Mouse (Mus musculus) CH12.LX (cell line): ENCODE measurements around the gene BC016579. TPM values are rescaled to one million over a fixed set of nuclear protein-coding genes. Genes with fewer than 3 reads are reported as not detected.

ENCODE experiments used
- DNase-seq: peaks from one replicate; pipeline ENCODE4 v3.0.0-alpha.2; 2013; ENCODE audit errors: extremely low read depth
- H3K27ac ChIP-seq: 2 replicates; pipeline ENCODE4 v1.5.1; 2012; ENCODE audit warnings: low read depth, mild to moderate bottlenecking, control low read depth, moderate library complexity; ENCODE audit not compliant: insufficient read depth
- H3K27me3 ChIP-seq: replicated peaks from 2 replicates; pipeline ENCODE3; 2012; ENCODE audit warnings: inconsistent platforms
- H3K36me3 ChIP-seq, 2 experiments: replicated peaks in 1 of 2; 2 replicates each; pipeline versions ENCODE3 to v1.6.1; 2012; ENCODE audit warnings: inconsistent platforms in 1 of 2, low read length in 1 of 2, mild to moderate bottlenecking in 1 of 2, mixed read lengths in 1 of 2, moderate library complexity in 1 of 2; ENCODE audit not compliant: control insufficient read depth in 1 of 2, insufficient read depth in 1 of 2
- H3K4me1 ChIP-seq, 2 experiments: 2 replicates each; pipeline ENCODE4 v1.6.1; 2012; ENCODE audit warnings: inconsistent platforms in 1 of 2, moderate library complexity in 1 of 2; ENCODE audit not compliant: insufficient read depth in 2 of 2, control insufficient read depth in 1 of 2
- H3K4me2 ChIP-seq: 2 replicates; pipeline ENCODE4 v1.6.1; 2012; ENCODE audit warnings: low read depth, mild to moderate bottlenecking, control low read depth; ENCODE audit not compliant: poor library complexity, insufficient read depth, severe bottlenecking
- H3K4me3 ChIP-seq, 3 experiments: fragments of 150-350 bp in 1 of 3; sonication (generic) in 1 of 3; replicated peaks in 1 of 3; 2 replicates each; pipeline versions ENCODE3 to v1.5.1; 2011 to 2012; ENCODE audit warnings: low read depth in 2 of 3, low read length in 2 of 3, mild to moderate bottlenecking in 2 of 3, moderate library complexity in 2 of 3, control low read depth in 1 of 3, improper control_type of control experiment in 1 of 3, inconsistent platforms in 1 of 3, mixed read lengths in 1 of 3; ENCODE audit not compliant: poor library complexity in 1 of 3
- H3K79me2 ChIP-seq: replicated peaks from 2 replicates; pipeline ENCODE4 v1.6.1; 2012; ENCODE audit warnings: mild to moderate bottlenecking, moderate library complexity; ENCODE audit not compliant: control insufficient read depth, poor library complexity, insufficient read depth, severe bottlenecking; ENCODE audit errors: extremely low read depth
- H3K9ac ChIP-seq: 2 replicates; pipeline ENCODE4 v1.6.1; 2012; ENCODE audit warnings: low read depth, mild to moderate bottlenecking, control low read depth, moderate library complexity; ENCODE audit not compliant: insufficient read depth
- H3K9me3 ChIP-seq: replicated peaks from 2 replicates; pipeline ENCODE3; 2012; ENCODE audit warnings: low read length, inconsistent platforms, mixed read lengths
- CHD1 ChIP-seq: IDR thresholded peaks from 2 replicates; pipeline ENCODE4 v1.6.1; 2012; ENCODE audit warnings: low read depth, low read length, improper control_type of control experiment, inconsistent platforms
- CHD2 ChIP-seq: IDR thresholded peaks from 2 replicates; pipeline ENCODE4 v1.6.1; 2011; ENCODE audit warnings: low read length, improper control_type of control experiment
- CTCF ChIP-seq, 2 experiments: IDR thresholded peaks in 1 of 2; conservative IDR thresholded peaks in 1 of 2; 2 replicates each; pipeline ENCODE4 v1.5.1; 2011 to 2012; ENCODE audit warnings: low read depth in 2 of 2, low read length in 2 of 2, improper control_type of control experiment in 1 of 2, inconsistent platforms in 1 of 2, mild to moderate bottlenecking in 1 of 2, moderate library complexity in 1 of 2
- ELF1 ChIP-seq: IDR thresholded peaks from 2 replicates; pipeline ENCODE4 v1.6.1; 2014; ENCODE audit warnings: low read depth, mild to moderate bottlenecking, inconsistent platforms, low read length, improper control_type of control experiment
- HCFC1 ChIP-seq: IDR thresholded peaks from 2 replicates; pipeline ENCODE4 v1.6.1; 2012; ENCODE audit warnings: low read depth, mild to moderate bottlenecking, inconsistent platforms, low read length, improper control_type of control experiment
- JUND ChIP-seq: conservative IDR thresholded peaks from 2 replicates; pipeline ENCODE4 v1.6.1; 2011; ENCODE audit warnings: low read depth, low read length, improper control_type of control experiment
- MAFK ChIP-seq: IDR thresholded peaks from 2 replicates; pipeline ENCODE4 v1.6.1; 2011; ENCODE audit warnings: low read length, improper control_type of control experiment; ENCODE audit not compliant: insufficient replicate concordance
- MYC ChIP-seq: IDR thresholded peaks from 2 replicates; pipeline ENCODE4 v1.6.1; 2011; ENCODE audit warnings: low read depth, mild to moderate bottlenecking, improper control_type of control experiment, low read length
- NELFE ChIP-seq: IDR thresholded peaks from 2 replicates; pipeline ENCODE4 v1.6.1; 2011; ENCODE audit warnings: low read depth, low read length, improper control_type of control experiment
- RAD21 ChIP-seq: IDR thresholded peaks from 2 replicates; pipeline ENCODE4 v1.6.1; 2011; ENCODE audit warnings: low read depth, mild to moderate bottlenecking, low read length, improper control_type of control experiment, moderate library complexity
- RCOR1 ChIP-seq: conservative IDR thresholded peaks from 2 replicates; pipeline ENCODE4 v1.6.1; 2012; ENCODE audit warnings: low read depth, mild to moderate bottlenecking, inconsistent platforms, low read length, improper control_type of control experiment
- TBP ChIP-seq: conservative IDR thresholded peaks from 2 replicates; pipeline ENCODE4 v1.6.1; 2011; ENCODE audit warnings: low read depth, low read length, improper control_type of control experiment
- USF2 ChIP-seq: conservative IDR thresholded peaks from 2 replicates; pipeline ENCODE4 v1.6.1; 2011; ENCODE audit warnings: low read depth, low read length, improper control_type of control experiment
- ZKSCAN1 ChIP-seq: IDR thresholded peaks from 2 replicates; pipeline ENCODE4 v1.6.1; 2012; ENCODE audit warnings: low read depth, inconsistent platforms, low read length, improper control_type of control experiment, borderline replicate concordance
- ZMIZ1 ChIP-seq: IDR thresholded peaks from 2 replicates; pipeline ENCODE4 v1.6.1; 2012; ENCODE audit warnings: low read depth, mild to moderate bottlenecking, inconsistent platforms, low read length, improper control_type of control experiment
- ZNF384 ChIP-seq: IDR thresholded peaks from 2 replicates; pipeline ENCODE4 v1.6.1; 2012; ENCODE audit warnings: low read depth, low read length, improper control_type of control experiment, inconsistent platforms
- dilution Hi-C: fragments of 300-500 bp; cut with MboI; formaldehyde crosslinking; loops from 2 replicates; pipeline ENCODE4 v1.14.3; 2020; ENCODE audit warnings: low sequenced_read_pairs; ENCODE audit not compliant: extremely low pct_unique_long_range_greater_than_20kb, extremely low pct_ligation_motif_present
- in situ Hi-C: fragments of 300-500 bp; cut with MboI; formaldehyde crosslinking; loops from 3 replicates; pipeline ENCODE4 v1.14.3; 2019; ENCODE audit warnings: low sequenced_read_pairs, low pct_ligation_motif_present, low pct_unique_long_range_greater_than_20kb, mixed read lengths
- polyA plus RNA-seq: library from polyadenylated mRNA; unstranded; fragments of >175 nt; gene quantifications from 2 replicates; pipeline ENCODE4 v1.2.1, GENCODE M21; 2012; ENCODE audit warnings: low read depth; ENCODE audit not compliant: insufficient read length
- total RNA-seq, 2 experiments: library from RNA; depleted of rRNA; stranded (reverse); fragments of 300-350 nt in 1 of 2; fragments of >200 nt in 1 of 2; gene quantifications; 2 replicates each; pipeline ENCODE4 v1.2.3; 2012 to 2014

BC016579 gene
- total and polyA plus RNA-seq, 3 experiments = not detected

GRCm38 (mm10) chr16:45623230-45623629 is 30.6 kb downstream of the BC016579 start:
- Histone ChIP-seq H3K4me2 (no peak overlapping the region), H3K79me2 (no peaks in the 10 kb centered on the region)
- TF ChIP-seq CTCF (conservative IDR thresholded peaks at IDR 0.05 in 1 of 2, IDR thresholded peaks at IDR 0.05 in 1 of 2; ENCODE audit: low read depth in 2 of 2, low read length in 2 of 2) (0 out of 4 replicates have a peak, but pooled peaks of 1 of the 2 experiments have one; percentile 13), CHD1 (no peak), RAD21 (no peak)
- TF ChIP-seq, all 38 proteins: peak for 1
- Histone ChIP-seq H3K27me3 (no peaks in the 10 kb centered on the region), H3K4me1 (peaks cover 0 to 12% of the 10 kb centered on the region in 2 experiments; a peak in 2 of 4 replicates), H3K27ac (no peak overlapping the region), H3K4me3 (no peak overlapping the region), H3K36me3 (no peaks in the 10 kb centered on the region), H3K9me3 (no peaks in the 10 kb centered on the region), H3K9ac (no peak overlapping the region)
- in situ Hi-C loops = no loop called here
- dilution Hi-C loops = no loop called here
- DNase-seq = no peak

GRCm38 (mm10) chr16:45619751-45620375 is 34.0 kb downstream of the BC016579 start:
- Histone ChIP-seq H3K4me1 (peaks cover 0 to 5% of the 10 kb centered on the region in 2 experiments; a peak in 2 of 4 replicates), H3K27ac (no peak overlapping the region), H3K36me3 (no peaks in the 10 kb centered on the region), H3K27me3 (no peaks in the 10 kb centered on the region), H3K9me3 (no peaks in the 10 kb centered on the region), H3K9ac (no peak overlapping the region), H3K79me2 (no peaks in the 10 kb centered on the region), H3K4me2 (no peak overlapping the region), H3K4me3 (no peak overlapping the region)
- in situ Hi-C loops (no loop called here), dilution Hi-C loops (no loop called here)
- DNase-seq = no peak
- TF ChIP-seq MAFK = no peak
- no peak for TF ChIP-seq CHD2
- TF ChIP-seq ZNF384 = no peak
- TF ChIP-seq ZMIZ1 = no peak
- no peak for TF ChIP-seq ZKSCAN1
- TF ChIP-seq JUND = no peak
- TF ChIP-seq NELFE = no peak
- no peak for TF ChIP-seq HCFC1
- no peak for TF ChIP-seq ELF1
- TF ChIP-seq MYC = no peak
- TF ChIP-seq RCOR1 = no peak
- no peak for TF ChIP-seq USF2
- TF ChIP-seq TBP = no peak
